Mouse (Mus musculus) megakaryocyte, adult 5-6 weeks (primary cell): ENCODE data around the gene Myh10. TPM values are rescaled to one million over a fixed set of nuclear protein-coding genes. Genes with fewer than 3 reads are reported as not detected.
A peak's percentile ranks its signal among the peaks of the same experiment; 100 is the strongest.

ENCODE experiments used
- ATAC-seq: 2 replicates; pipeline ENCODE4 v1.8.0; 2016; ENCODE audit warnings: mild to moderate bottlenecking, inconsistent platforms; ENCODE audit not compliant: poor library complexity, severe bottlenecking
- total RNA-seq, 2 experiments: library from RNA; stranded (forward) in 1 of 2; stranded (reverse) in 1 of 2; fragments of 153-499, 151-499 nt in 1 of 2; fragments of 221-1000, 200-1000 nt in 1 of 2; gene quantifications; 2 replicates each; pipeline versions ENCODE4 v1.2.3 to v1.2.4; 2015 to 2017

Myh10 gene
- total RNA-seq (2015) = 1.6 and 1.9 TPM in 2 replicates
- total RNA-seq (2017) = 0.59 and 1.5 TPM in 2 replicates

DNA sequence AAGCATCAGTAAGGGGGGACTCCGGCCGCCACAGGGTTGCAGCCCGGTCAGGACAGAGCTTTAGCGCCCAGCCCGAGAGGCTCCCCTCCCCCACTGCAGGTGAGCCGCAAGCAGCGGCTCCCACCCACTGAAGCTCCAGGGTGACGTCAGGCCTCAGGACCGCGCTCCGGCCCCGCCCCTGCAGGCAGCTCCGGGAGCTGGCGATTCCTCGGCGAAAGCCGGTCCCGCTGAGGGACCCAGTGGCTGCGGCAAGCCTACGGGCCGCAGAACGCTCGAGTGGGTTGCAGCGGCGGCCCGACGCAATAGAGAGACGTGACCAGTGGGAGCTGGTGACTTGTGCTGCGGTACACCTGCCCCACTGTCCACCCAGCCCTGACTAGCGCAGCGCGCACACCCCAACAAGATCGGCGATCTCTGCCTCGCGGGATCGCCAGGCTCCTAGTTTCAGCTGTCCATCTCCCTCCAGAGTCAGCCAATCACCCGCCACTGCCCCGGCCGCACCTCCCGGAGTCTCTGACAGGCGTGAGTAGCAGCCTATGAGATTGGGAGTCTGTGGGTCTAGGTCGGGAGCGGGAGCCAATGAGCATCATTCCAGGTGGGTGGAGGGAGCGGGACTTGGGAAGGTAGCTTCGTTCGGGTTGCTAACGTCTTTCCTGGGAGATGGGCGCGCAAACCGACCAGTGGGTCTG lies at the start of gene Myh10:
Gene Myh10 (plus strand): TSS at position 239 of the 689 bp plus-strand sequence.
- peak; percentile 74 for ATAC-seq

DNA sequence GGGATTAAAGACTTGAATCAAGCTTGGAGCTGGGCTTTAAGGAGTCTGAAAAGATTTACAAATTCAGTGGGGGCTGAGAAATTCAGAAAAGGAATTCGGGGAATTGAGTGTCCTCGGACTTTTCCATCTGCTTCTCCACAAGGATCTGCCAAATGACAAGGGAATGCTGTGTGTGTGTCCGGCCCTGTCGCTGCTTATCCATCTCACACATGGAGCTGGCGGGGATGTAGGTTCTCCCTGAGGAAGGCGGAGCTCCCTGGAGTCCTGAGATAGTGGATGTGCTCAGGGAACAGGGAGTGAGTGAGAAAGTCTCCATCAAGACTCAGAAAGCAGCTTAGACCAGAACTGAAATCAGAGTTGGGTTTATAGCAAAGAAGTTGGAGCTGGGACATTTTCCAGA lies 46.6 kb upstream of the Myh10 start:
- no peak for ATAC-seq

DNA sequence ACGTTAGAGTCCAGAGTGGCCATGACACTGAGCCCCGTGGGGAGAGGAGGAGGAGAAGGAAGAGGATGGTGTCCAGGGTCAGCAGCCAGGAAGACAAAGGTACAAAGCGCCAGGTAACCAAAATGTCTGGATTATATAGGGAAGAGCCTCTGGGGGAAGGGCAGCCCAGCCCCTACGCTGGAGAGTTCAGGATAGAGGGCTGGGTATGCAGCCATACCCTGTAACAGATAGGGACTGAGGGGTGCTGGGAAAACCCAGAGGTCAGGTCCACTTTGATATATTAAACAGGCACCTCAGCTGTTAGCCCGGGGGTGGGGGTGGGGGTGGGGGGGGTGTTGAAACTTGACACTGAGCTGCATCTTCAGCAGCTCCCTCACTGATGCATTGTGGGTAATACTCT lies 43.6 kb upstream of the Myh10 start:
- ATAC-seq = no peak

DNA sequence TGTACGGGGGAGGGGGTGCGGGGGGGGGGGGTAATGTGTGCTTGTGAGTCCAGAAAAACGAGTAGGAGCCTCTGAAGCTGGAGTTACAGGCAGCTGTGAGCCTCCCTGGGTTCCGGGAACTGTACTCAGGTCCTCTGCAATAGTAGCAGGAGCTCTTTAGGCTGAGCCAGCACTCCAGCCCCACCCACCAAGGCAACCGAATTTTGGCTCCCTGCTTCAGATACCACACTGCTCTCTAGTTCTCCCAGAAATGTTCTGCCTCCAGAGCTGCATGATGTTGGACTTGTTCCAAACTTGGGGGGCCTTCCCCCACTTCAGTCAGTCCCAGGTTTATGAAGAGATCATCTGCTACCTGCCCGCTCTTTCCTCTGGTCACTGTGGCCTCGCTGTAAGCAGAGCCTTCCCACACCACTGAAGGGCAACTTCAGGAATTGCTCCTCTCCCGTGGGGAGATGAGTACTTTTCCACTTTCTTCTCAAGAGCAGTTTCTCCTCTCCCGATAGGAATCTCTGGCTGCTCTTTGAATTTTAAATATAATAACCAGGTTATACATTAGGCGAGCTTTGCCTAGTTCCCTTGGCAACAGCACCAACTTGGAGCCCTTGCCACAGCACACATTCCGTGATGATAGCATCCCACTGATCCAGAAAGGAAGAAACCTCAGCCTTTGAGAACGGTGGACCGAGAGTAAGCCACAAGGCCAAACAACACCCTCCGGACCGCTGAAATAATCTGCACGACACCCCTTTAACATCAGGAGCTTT lies 42.8 kb upstream of the Myh10 start:
- no peak for ATAC-seq

DNA sequence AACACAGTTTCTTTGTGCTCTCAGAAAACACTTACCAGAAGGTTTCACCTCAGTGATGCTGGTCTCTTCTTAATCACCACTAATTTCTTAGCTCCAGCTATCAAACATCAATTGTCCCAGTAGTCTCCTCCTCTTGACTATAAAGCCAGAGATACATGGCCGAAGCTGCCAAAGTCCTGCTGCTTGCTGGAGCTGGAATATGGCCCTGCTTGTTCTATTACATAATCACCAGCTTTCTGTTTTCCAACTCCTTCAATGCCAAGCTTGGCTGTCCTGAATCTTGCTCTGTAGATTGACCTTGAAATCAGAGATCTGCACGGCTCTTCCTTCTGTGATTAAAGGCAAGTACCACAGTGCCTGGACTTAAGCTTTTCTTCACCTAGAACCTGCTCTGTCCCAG lies 39.8 kb upstream of the Myh10 start:
- ATAC-seq = no peak

DNA sequence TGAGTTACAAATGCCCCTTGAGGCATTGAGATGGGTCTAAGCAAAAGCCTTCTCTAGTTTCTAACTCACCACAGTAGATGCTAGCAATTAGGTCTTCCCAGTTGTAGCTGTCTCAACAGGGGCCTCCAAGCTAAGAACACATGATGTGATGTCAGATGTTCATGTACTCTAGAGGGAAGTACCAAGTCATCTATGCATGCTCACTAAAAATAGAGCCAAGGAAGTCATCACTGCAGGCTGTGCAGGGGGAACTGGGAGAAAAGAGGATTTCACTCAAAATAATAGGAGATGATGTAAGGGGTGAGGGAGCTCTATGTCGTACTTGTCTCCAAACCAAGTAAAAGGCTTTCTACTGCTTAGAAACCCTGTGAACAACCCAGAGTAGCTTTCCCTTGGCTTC lies 35.8 kb upstream of the Myh10 start:
- ATAC-seq = no peak

DNA sequence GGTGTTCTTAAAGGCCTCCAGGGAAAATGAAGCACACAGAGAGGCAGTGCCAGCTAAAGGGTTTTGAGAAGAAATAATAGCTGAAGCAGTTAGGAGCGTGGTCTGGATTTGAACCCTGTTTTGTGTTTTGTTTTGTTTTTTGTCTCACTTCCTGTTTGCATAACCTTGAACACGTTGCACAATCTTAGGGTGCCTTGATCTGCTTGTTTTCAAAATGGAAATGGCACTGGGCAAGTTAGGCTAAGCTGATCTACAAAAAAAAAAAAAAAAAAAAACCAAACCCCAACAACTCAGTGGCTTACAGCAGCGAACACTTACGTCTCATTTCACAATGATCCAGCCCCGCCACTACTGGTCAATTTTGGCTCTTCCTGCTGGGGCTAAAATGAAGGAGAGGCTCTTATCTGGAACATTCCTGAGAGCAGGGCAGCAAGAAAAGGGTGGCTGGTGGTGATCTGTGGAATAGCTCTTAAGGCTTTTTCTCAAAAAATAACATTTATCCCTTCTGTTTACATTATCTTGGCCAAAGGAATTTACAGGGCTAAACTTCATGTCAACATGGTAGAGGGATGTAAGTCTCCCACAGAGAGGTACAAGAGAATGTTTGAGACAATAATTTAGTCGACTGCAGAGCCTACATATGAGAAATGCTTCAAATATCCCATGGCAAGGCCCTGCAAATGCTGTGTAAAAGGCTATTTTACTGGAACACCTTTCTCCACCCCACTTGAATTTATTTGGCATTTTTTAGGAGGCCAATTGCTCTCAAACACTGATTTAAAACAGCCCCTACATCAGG lies 34.3 kb upstream of the Myh10 start:
- no peak for ATAC-seq

DNA sequence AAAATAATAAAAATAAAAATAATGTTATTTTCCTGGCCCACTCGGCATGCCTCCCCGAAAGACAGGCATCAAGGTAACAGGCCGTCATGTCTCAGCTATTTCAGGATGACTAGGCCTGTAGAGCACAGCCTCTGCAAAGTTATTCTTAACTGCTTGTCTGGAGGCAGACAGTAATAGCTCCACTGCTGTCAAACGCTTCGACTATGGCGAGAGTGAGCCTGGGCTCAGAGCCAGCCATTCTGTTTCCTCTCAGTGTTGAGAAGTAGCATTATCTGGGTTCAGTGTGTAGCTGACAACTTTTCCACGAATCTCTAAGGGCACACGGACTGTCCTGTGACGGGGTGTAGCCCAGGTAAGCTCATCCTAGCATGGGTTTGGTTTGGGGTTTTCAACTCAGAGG lies 33.5 kb upstream of the Myh10 start:
- no peak for ATAC-seq

DNA sequence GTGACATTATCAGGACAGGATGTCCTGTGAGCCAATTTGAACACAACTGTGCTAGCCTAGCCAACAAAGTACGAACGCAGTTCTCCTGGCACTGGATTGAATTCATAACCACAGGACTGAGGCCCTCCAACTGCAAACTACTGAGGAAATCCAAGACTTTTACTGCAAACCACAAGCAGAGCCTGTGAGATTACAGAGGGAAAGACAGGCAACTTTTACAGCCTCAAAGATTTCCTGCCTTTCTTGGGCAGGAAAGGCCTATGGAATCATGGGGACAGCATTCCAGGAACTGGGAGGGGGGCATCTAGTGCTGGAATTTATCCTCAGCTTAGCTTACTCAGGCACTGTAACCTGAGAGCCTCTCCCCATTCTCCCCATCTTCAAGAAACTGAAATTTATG lies 26.0 kb upstream of the Myh10 start:
- ATAC-seq = no peak

DNA sequence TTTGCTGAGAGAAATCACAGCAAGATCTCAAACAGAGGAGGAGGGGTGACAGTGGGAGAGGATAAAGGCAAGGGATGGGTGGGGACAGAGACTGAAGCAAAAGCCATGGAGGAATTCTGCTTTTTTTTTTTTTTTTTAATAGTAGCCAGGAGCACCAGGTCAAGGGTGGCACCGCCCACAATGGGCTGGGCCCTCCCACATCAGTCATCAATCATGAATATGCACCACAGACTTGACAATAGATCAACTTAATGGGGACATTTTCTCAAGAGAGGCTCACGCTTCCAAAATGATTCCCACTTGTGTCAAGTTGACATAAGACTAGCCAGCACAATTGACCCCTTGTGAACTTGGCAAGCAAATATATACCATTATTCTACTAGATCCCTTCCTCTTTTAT lies 25.1 kb upstream of the Myh10 start:
- ATAC-seq = no peak

DNA sequence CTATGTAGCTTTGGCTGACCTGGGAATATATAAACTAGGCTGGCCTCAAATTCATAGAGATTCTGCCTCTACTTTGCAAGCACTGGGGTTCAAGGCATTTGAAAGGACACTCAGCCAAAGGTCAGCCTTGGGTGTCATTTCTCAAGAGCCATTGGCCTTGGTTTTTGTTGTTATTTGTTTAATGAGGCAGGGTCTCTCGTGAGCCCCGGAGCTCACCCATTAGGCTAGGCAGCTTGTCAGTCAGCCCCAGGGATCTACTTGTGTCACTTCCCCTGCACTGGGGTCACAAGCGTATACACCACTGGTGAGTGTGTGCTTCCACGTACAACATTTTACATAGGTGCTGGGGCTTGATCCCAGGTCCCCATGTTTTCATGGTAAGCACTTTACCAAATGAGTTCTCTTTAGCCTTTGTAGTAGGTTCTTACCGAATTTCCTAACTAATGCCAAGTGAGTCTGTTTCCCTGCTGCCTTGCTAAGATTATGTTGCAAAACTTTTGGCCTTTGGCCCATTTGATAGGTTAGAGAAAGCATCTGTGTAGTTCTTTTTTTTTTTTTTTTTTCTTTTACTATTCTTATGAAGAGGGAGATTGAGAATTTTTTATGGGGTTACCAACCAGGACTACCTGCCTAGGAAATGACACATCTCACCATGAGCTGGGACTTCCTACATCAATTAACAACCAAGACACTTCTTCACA lies 18.9 kb upstream of the Myh10 start:
- ATAC-seq = no peak

DNA sequence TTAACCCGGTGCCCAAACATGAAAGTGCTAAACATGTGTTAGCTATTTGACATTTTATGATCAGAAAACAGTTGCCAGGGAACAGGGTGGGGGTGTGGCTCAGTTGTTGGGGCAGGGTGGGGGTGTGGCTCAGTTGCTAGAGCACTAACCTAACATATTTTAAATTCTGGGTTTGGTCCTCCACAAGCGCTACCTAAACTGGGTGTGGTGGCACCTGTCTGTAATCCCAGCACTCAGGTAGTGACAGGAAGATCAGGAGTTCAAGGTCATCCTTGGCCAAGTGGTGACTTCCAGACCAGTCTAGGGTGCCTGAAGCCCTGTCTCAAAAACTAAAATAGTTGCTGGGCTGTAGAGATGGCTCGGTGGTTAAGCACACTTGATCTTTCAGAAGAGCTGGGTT lies 17.3 kb upstream of the Myh10 start:
- no peak for ATAC-seq

DNA sequence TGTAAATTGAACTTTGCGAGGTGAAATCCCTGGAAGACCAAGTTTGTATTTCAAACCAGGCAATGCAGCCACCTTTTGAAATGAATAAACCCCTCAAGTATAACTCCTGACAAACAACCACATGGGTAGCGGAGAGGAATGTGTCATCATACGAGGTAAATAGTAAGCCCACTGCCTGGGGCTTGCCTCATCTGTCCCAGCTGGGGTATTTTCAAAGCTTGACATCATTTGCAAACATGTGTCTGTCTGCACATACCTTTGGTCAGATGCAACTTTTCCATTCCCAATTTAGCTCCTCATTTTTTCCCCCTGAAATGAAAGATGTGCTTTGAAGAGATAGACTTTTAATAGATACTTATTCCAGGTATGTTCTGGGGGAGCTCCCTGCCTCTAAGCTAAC lies 16.7 kb upstream of the Myh10 start:
- ATAC-seq = no peak

DNA sequence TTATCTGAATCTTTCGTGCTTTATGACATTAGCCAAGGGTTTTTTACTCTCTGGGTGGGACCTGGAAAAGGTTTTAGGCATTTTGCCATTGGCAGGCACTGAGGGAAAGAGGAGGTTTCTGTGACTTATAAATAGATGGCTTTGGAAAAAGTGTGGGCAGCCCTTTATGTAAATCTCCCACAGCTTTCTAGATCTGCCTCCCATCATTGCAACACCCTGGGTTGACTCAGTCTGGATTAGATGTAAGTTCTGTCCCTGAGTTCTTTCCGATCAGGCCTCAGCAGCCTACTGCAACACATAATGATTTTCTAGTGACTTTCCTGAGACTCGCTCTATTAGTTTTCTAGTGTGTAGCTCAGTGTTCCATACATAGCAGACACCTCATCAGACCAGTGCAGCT lies 16.1 kb upstream of the Myh10 start:
- ATAC-seq = no peak

DNA sequence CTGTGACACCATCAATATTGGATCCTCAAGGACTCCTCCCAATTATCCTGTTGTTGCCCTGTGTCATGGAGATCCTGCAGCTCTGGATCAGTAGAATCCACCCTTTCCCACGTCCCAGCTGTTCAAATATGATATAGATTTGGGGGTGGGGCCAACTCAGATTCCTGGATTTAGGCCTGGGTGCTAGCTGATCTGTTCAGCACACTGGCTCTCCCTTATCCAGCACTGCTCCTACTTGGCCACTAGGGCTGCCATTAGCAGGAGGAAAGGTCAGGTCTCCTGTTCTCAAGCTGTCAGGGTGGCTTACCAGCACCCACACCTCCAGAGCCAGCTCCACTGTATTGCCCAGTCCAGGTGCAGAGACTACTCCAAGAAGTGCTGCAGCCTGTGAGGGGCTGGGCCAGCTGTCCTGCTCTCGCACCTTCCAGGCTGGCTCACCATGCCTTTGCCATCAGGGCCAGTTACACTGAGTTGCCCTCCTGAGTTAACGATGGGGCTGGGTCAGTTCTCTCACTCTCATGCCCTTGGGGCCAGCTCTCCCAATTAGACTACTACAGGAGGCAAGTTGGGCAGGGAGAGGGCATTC lies 10.0 kb upstream of the Myh10 start:
- no peak for ATAC-seq

DNA sequence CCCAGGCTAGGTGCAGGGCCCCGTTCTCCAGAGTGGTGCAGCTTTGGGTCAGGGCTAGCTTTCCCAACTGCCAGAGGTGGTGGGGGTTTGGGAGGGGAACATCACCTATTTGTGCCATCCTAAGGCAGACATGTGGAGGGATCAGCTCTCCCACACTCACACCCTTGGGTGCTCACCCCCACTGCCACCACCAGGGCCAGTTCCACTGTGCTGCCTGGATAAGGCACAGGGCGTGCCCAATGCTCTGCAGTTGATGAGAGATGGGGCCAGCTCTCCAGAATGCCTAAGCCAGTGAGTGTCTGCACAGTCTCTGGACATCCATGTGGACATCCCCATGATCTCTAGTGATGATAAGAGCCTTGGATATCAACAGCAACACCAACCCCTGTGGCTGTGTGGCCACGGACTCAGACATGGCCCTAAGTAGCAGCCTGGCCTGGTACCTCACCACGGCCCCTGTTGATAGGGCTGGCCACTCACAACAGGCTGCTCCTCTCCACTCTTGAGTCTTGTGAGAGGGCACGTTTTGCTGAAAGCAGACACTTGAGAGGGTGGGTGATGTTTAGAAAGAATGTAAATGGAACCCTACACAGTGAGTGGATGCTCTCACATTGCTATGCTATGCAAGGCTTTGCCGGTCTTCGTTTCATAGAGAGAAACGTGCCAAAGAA lies 9.1 kb upstream of the Myh10 start:
- no peak for ATAC-seq

DNA sequence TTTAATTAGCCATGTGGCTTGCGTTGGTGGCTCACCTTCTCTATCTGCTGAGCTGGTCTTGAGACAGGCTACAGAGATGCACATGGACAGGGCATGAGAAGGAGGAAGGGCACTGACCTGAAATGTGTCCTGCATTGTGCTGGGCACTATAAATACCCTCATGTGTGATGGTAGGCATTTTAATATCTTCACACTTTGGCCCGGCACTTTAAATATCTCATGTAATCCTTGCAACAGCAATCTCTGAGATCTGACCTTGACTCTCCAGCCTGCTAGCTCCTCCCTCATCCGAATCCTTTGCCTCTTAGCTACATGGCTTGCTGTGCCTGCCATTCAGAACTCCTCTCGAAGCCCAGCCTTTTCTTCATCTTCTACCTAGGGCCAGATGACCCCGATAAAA lies 5.4 kb upstream of the Myh10 start:
- no peak for ATAC-seq

DNA sequence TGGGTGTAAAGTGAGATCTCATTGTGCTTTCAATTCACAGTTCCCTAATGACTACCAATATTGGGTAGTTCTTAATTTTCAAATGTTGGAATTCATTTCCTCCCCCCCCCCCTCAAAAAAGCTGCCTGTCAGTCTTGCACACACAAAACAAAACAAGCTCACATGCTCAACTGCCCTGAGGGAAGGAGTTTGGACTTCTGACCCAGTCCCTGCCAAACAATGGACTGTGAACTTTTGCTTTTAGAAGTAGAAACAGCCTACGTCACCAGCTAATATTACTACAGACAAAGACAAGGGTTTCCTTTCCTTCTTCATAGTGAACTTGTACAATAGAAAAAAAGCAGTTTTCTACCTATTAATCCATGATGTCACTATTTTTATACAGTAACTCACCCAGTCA lies 2.1 kb upstream of the Myh10 start:
- ATAC-seq = no peak

DNA sequence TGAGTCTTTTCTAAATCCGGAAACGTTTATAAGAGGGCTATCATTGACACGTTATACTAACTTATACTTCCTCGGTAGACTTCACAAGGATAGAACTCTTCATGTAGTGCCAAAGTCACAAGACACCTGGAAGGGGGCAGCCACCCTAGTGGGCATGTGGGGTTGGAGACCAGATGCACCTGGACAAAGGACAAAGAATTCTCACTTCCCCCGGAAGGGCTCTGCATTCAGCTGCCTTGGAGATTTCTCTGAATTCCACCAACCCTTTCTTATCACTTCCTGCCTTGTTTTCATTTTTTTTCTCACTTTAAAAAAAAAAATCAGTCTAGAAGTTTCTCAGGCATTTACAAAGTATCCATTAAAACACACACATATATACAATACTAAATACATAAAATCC lies 894 bp upstream of the Myh10 start:
- ATAC-seq = no peak

DNA sequence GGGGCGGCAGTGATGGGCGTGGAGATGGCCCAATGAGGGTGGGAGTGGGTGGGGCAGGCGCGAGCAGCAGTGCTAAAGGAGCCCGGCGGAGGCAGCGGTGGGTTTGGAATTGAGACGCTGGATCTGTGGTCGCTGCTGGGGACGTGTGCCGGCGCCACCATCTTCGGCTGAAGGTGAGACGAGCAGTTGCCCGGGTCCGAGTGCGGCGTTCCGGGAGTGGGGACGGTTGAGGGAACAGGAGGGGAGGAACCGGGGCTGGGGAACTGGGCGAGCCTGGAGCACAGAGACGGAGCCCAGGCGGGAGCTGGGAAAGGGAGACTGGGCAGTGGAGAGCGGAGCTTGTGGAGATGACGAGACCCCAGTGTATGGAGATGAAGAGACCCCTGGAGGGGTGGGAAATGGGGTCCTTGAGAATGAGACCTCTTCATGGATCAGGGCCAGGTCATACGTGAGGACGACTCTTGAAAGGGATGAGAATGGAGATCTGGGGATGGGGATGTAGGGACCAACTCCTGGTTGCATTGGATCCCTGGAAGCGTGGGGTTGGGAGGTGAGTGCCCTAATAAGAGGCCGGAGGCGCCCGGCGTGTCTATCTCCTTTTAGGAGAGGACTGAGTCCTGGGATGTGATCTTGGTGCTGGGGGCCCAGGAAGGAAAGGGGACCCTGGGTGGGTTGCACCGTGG lies 792 bp downstream of the Myh10 start:
- ATAC-seq = no peak
